Mouse (Mus musculus) ES-CJ7 (cell line): ENCODE data around the gene Wsb1.
A peak's percentile ranks its signal among the peaks of the same experiment; 100 is the strongest.
"Not testable (repeated sequence)": the region's sequence is repeated elsewhere in the genome, so short reads cannot be mapped to it uniquely, and the experiment has no call there.

ENCODE experiments used
- DNase-seq: peaks from one replicate; pipeline ENCODE4 v3.0.0; 2011; ENCODE audit warnings: low read depth, low spot score

The Wsb1 gene

GRCm38 (mm10) chr11:79254391-79255098 lies at the start of gene Wsb1:
Gene Wsb1, minus strand, starts transcription at chr11:79254671.
- DNase-seq: peak; percentile 94

GRCm38 (mm10) chr11:79304245-79304644 lies 49.8 kb upstream of the Wsb1 start:
- not testable (repeated sequence) for DNase-seq

- no peak for DNase-seq
These were observed 48.6 kb upstream of the Wsb1 start for GRCm38 (mm10) chr11:79303109-79303508.

DNA sequence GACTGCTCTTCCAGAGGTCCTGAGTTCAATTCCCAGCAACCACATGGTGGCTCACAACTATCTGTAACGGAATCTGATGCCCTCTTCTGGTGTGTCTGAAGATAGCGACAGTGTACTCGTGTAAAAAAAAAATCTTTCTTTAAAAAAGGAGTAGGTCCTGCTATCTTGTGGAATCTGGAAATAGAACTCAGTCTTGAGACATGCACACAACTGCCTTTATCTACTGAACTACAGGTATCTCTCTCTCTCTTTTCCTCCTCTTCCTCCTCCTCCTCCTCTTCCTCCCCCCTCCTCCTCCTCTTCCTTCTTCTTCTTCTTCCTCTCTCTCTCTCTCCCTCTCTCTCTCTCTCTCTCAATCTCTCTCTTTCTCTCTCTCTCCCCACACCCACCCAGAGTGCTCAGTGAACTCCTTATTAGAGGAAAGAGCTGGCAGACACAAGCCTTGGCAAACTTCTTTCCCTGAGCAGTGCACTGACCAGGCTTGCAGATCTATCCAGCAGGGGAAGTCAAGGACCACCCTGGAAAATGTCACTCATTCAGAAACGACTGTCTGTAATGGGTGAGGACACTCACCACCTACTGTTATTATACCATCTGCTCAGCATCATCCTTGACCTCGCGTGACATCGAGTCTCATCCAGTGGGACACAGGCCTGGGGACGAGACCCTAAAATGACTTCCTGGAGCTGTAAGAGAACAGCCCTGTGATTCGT lies 45.4 kb upstream of the Wsb1 start:
- no peak for DNase-seq

GRCm38 (mm10) chr11:79296856-79297491 lies 42.5 kb upstream of the Wsb1 start, which contains the start of gene Gm9964:
Gene Gm9964, minus strand, starts transcription at chr11:79296906.
- DNase-seq: no peak

DNA sequence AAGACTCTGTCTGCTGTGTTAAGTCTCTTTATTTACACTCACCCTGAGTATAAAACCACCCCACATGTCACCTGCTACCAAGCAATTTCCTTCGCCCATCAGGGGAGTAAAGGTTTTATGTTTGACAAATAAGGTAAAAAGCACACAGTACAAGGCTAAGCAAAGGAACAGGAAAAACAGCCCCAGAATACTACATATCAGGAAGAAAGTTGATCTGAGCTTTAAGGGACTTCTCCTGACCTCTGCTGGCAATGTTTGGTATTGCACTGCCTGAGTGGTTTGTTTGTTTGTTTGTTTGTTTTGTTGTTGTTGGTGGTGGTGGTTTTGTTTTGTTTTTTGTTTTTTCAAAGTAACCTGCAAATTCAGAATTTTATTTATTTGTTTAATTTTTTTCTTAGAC lies 41.7 kb upstream of the Wsb1 start:
- peak; percentile 52 for DNase-seq

GRCm38 (mm10) chr11:79293971-79294370 lies 39.5 kb upstream of the Wsb1 start:
- DNase-seq: no peak

DNA sequence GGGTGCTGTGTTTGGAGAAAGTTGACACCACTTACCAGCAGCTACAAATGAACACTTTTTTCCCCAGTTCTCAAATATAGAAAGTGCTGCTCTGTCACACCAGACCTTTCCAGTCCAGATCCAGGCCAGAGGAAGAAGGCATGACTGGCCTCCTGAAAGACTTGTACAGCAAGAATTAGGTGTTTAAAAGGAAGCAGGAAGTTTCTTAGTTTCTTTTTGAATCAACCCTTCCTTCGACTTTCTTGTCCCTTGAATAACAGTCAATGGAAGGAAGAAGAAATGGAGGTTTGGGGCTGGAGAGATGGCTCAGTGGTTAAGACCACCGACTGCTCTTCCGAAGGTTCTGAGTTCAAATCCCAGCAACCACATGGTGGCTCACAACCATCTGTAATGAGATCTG lies 38.6 kb upstream of the Wsb1 start:
- DNase-seq: no peak

DNA sequence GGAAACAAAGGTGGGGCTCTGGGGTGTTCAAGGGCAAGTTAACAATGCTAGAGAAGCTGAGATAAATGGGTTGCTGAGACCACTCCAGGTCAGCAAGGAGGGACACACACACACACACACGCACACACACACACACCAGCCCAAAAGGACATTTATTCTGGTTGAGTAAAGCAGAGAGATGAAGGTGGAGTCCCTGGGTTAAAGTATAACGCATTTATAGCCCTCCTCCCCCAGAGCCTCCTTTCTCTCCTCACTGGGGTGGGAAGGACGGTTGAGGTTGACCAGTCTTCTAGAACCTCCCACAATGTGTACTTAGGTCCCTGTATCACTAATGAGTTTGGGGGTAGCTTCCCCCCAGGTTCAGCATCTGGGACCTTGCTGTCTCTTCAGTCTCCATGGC lies 37.7 kb upstream of the Wsb1 start:
- DNase-seq: no peak

- no peak for DNase-seq
These were observed 37.2 kb upstream of the Wsb1 start for GRCm38 (mm10) chr11:79291651-79292050.

DNA sequence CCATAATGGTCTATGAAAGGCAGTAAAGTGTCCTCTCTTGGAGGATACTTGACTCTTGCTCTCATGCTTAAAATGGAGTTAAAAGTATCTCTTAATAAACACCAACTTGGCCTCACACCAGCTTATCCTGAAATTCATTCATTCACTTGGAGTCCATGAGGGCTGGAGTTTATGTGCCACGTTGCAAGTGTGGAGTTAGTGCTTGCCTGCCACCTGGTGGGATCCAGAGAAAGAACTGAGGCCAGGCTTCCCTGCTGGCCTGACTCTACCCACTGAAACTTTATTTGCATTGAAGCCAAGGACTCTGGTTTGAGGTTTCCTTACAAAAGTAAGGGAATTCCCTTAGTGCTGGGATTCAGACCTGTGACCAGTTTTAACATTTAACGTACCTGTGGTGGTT lies 36.0 kb upstream of the Wsb1 start:
- DNase-seq: peak; percentile 62

DNA sequence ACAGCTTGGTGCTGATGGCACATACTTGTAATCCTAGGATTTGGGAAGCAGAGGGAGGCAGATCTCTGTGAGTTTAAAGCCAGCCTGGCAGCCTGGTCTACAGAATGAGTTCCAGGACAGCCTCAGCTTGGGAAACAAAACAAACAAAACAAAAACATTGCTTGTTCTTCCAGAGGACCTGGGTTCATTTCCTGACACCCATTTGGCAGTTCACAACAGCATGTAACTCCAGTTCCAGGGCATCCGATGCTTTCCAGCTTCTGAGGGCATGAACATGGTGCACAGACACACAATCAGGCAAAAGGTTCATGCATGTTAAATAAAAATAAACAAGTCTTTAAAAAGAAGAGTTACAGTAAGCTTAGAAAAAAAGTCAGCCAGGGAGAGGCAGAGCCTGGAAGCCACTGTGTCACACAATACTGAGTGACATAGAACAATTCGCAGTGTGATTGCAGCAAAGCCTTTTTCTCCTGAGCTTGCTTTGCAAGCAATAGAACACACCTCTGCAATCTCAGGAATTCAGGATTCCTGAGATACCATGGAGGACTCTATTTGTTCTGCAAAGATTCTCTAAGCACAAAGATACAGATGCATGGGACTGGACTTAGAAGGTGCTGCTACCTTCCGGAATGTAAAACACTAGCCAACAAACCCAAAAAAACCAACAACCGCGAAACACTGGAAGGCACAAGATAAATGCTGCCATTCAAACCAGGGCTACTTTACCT lies 34.6 kb upstream of the Wsb1 start:
- DNase-seq: no peak

- DNase-seq: no peak
These were observed 33.9 kb upstream of the Wsb1 start for GRCm38 (mm10) chr11:79288278-79288843.

- no peak for DNase-seq
These were observed 33.0 kb upstream of the Wsb1 start for GRCm38 (mm10) chr11:79287447-79287846.

DNA sequence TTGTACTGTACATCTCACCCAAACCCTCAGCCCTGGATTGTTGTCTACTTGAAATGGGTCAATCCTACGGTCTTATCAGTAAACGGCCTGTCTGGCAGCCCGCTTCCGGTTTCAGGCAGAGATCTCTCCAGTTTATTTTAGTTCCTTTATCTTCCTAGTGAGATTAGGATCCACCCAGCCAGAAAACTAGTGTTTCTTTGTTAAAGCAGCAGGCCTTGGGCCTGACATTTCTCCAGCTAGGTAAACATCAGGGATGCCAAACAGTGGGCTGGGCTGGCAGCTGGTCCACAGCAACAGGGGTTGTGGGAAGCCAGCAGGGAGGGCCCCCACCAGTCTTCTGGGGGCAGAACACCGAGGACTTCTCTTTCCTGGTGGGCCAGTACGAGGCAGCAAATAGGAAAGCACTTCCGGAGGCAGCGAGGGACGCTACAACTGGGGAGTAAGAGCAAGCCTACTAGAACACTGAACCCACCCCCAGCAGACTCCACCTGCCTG lies 31.9 kb upstream of the Wsb1 start:
- DNase-seq: no peak

DNA sequence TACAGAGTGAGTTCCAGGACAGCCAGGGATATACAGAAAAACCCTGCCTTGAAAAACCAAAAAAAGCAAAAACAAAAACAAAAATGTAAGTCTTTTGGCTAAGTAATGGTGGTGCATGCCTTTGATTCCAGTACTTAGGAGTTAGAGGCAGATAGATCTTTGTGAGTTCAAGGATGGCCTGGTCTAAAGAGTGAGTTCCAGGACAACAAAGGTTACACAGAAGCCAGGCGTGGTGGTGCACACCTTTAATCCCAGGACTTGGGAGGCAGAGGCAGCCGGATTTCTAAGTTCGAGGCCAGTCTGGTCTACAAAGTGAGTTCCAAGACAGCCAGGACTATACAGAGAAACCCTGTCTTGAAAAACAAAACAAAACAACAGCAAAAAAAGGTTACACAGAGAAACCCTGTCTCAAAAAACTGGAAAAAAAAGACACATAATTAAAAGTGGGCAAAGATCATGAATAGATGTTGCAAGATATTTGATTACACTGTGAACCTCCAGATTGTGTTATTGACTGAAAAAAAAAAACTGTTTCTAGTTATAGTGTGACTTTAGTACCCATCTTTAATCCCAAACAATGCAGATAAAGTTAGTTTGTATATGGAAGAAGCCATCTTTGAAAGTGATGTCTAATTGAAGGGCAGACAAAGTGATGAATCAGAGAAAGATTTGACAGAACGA lies 29.0 kb upstream of the Wsb1 start:
- DNase-seq: no peak

GRCm38 (mm10) chr11:79281396-79281795 lies 26.9 kb upstream of the Wsb1 start:
- no peak for DNase-seq

- DNase-seq: no peak
These were observed 25.4 kb upstream of the Wsb1 start for GRCm38 (mm10) chr11:79279732-79280405.

DNA sequence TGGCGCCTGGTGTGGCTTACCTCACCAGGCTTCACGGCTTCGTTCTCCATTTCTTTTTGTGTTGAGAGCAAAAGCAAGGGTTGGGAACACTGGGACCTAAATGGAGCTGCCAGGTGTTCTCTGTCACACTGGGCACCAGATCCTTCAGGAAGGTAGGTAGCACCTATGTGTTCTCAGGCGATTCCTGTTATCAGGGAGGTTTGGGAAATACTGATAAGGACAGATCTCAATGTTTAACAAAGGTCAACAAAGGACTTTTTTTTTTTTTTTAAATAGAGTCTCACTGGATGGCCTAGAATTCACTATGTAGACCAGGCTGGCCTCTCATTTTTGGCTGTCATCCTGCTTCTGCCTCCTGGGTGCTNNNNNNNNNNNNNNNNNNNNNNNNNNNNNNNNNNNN lies 19.3 kb upstream of the Wsb1 start:
- DNase-seq: no peak

GRCm38 (mm10) chr11:79273039-79273438 lies 18.6 kb upstream of the Wsb1 start:
- DNase-seq: no peak
